Mouse (Mus musculus) heart, adult 2 months (tissue): ENCODE measurements at regions not wholly inside any gene's neighbourhood (a gene's known extent, or its start where the extent isn't known, plus 50 kb on each side); places are given as distances from the start of the nearest gene placed in this dataset.

ENCODE experiments used
- CTCF ChIP-seq: fragments of 200-600 bp; IDR thresholded peaks from 2 replicates; pipeline ENCODE4 v1.8.1; 2022; ENCODE audit warnings: antibody characterized with exemption, mild to moderate bottlenecking, moderate library complexity
- POLR2A ChIP-seq: fragments of 200-500 bp; IDR thresholded peaks from 2 replicates; pipeline ENCODE4 v1.6.1; 2011; ENCODE audit warnings: mild to moderate bottlenecking, low read depth, low read length, control low read depth; ENCODE audit not compliant: insufficient read depth

GRCm38 (mm10) chr13:72810626-72811025, 182.0 kb downstream of the Irx2 start:
- TF ChIP-seq CTCF: no peak
- no peak for TF ChIP-seq POLR2A
